Mouse (Mus musculus): ENCODE measurements around the gene Gm10277. TPM values are rescaled to one million over a fixed set of nuclear protein-coding genes. Genes with fewer than 3 reads are reported as not detected.
A peak's percentile ranks its signal among the peaks of the same experiment; 100 is the strongest.
"Not testable (repeated sequence)": the region's sequence is repeated elsewhere in the genome, so short reads cannot be mapped to it uniquely, and the experiment has no call there.

The Gm10277 gene
- polyA plus RNA-seq, 1 experiment from 2014 or later, result 2.0 TPM

- H3K27ac ChIP-seq, result peak within 1 kb of the TSS; percentile 99
- H3K27me3 ChIP-seq (ENCODE audit: insufficient read depth, poor library complexity, severe bottlenecking), result peaks cover 15% of the 10 kb centered on the region
- H3K36me3 ChIP-seq, result no peaks in the 10 kb centered on the region
- WGBS, result 2% methylated on average over 78 of the region's 79 CpGs
- H3K4me1 ChIP-seq (replicated peaks), result peaks cover 55% of the 10 kb centered on the region
- H3K4me3 ChIP-seq, result peak within 1 kb of the TSS; percentile 98
- DNase-seq (ENCODE audit: low spot score), result peak; percentile 88
- no peaks in the 10 kb centered on the region for H3K9me3 ChIP-seq
Observed at GRCm38 (mm10) chr11:77762783-77763672, 24.5 kb downstream of the Gm10277 start, which contains the start of gene Myo18a. Myo18a (plus strand) TSS chr11:77763246.

DNA sequence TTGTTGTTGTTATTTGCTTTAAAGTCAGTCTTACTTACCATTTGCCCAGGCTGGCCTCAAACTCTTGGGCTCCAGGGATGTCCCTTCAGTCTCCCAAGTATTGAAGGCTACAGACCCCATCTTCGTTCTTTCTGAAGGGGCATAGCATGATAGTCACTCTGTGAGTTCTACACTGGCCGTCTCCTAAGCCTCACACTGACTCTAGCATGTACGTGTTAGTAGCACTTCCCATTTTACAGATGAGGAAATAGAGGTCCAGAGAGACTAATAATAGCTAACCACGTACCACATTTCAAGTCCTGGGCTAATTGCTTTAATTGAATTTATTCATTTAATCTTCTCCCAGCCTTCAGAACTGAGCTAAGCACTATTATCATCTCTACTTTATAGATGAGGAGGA lies 27.5 kb downstream of the Gm10277 start:
- no peaks in the 10 kb centered on the region for H3K36me3 ChIP-seq
- peaks cover 30% of the 10 kb centered on the region for H3K4me1 ChIP-seq (replicated peaks)
- no peak for DNase-seq (ENCODE audit: low spot score)
- no peaks in the 10 kb centered on the region for H3K9me3 ChIP-seq
- peaks cover 15% of the 10 kb centered on the region for H3K27me3 ChIP-seq (ENCODE audit: insufficient read depth, poor library complexity, severe bottlenecking)
- no peak overlapping the region for H3K27ac ChIP-seq
- 83% methylated on average over 4 of the region's 4 CpGs for WGBS
- no peak overlapping the region for H3K4me3 ChIP-seq

DNA sequence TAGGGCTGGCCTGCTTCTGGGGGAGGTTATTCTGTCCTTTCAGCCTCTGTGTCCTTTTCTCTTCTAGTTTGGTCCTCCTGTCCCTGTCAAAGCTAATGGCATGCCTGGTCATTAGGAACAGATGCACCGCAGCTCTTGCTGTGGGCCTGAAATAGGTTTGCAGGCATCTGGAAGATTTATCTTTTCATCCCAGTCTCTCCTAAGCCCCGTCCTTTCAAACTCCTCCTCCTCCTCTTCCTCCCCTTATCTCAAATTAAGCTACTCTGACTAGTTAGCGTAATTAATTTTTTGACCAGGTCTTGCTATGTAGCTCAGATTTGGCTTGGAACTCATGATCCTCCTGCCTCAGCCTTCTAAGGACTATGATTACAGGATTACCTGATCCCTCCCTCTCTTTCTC lies 34.1 kb downstream of the Gm10277 start:
- H3K27me3 ChIP-seq (ENCODE audit: insufficient read depth, poor library complexity, severe bottlenecking), result no peaks in the 10 kb centered on the region
- H3K36me3 ChIP-seq, result no peaks in the 10 kb centered on the region
- H3K27ac ChIP-seq, result no peak overlapping the region
- no peak for DNase-seq (ENCODE audit: low spot score)
- H3K4me1 ChIP-seq (replicated peaks), result peaks cover 4% of the 10 kb centered on the region
- WGBS, result 86% methylated on average over 3 of the region's 3 CpGs
- H3K9me3 ChIP-seq, result no peaks in the 10 kb centered on the region
- H3K4me3 ChIP-seq, result no peak overlapping the region

- 82% methylated on average over 5 of the region's 5 CpGs for WGBS
- Histone ChIP-seq H3K36me3 (no peaks in the 10 kb centered on the region), H3K4me1 (replicated peaks) (no peaks in the 10 kb centered on the region), H3K4me3 (no peak overlapping the region), H3K27me3 (ENCODE audit: insufficient read depth, poor library complexity, severe bottlenecking) (no peaks in the 10 kb centered on the region), H3K9me3 (no peaks in the 10 kb centered on the region), H3K27ac (no peak overlapping the region)
- no peak for DNase-seq (ENCODE audit: low spot score)
Observed at GRCm38 (mm10) chr11:77752525-77752924, 35.0 kb downstream of the Gm10277 start.

- Histone ChIP-seq H3K36me3 (no peaks in the 10 kb centered on the region), H3K27me3 (ENCODE audit: insufficient read depth, poor library complexity, severe bottlenecking) (no peaks in the 10 kb centered on the region), H3K4me1 (replicated peaks) (no peaks in the 10 kb centered on the region), H3K9me3 (no peaks in the 10 kb centered on the region), H3K27ac (no peak overlapping the region), H3K4me3 (no peak overlapping the region)
- 87% methylated on average over 5 of the region's 5 CpGs for WGBS
- DNase-seq (ENCODE audit: low spot score), result no peak
Observed at GRCm38 (mm10) chr11:77748996-77749395, 38.6 kb downstream of the Gm10277 start.

- WGBS, result 95% methylated on average over 14 of the region's 15 CpGs
- H3K27ac ChIP-seq; H3K36me3 ChIP-seq; DNase-seq (ENCODE audit: low spot score); H3K27me3 ChIP-seq (ENCODE audit: insufficient read depth, poor library complexity, severe bottlenecking); H3K4me3 ChIP-seq; H3K9me3 ChIP-seq; H3K4me1 ChIP-seq (replicated peaks): not testable (repeated sequence)
Observed at GRCm38 (mm10) chr11:77747103-77747502, 40.4 kb downstream of the Gm10277 start.

GRCm38 (mm10) chr11:77746652-77747051 lies 40.9 kb downstream of the Gm10277 start:
- no peak overlapping the region for H3K4me3 ChIP-seq
- 91% methylated on average over 4 of the region's 4 CpGs for WGBS

DNA sequence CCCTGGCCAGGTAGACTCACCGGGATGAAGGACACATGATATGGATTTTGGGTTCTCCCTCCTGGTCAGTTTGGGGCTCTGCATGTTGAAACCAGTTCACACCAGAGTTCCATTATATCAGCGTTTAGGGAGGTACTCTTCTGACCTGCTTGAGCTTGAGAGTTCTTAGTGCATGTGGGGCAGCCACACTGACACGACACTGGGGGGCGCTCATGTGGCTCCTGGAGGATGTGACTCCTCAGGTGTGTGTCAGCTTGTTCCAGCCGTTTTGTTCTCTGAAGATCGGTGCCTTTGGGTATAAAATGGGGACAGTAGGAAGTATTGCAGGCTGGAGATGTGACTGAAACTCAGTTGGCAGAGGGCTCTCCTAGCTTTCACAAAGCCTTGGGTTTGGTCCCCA lies 43.6 kb downstream of the Gm10277 start:
- Histone ChIP-seq H3K9me3 (no peaks in the 10 kb centered on the region), H3K4me1 (replicated peaks) (peaks cover 8% of the 10 kb centered on the region; the same call in 1 of the 2 replicates), H3K36me3 (no peaks in the 10 kb centered on the region), H3K27ac (no peak overlapping the region), H3K27me3 (ENCODE audit: insufficient read depth, poor library complexity, severe bottlenecking) (no peaks in the 10 kb centered on the region), H3K4me3 (no peak overlapping the region)
- DNase-seq (ENCODE audit: low spot score), result no peak
- 39% methylated on average over 6 of the region's 6 CpGs for WGBS

More at GRCm38 (mm10) chr11:77746652-77747051, 40.9 kb downstream of the Gm10277 start:
- no peaks in the 10 kb centered on the region for H3K36me3 ChIP-seq
- no peaks in the 10 kb centered on the region for H3K9me3 ChIP-seq
- no peak overlapping the region for H3K27ac ChIP-seq
- peaks cover 8% of the 10 kb centered on the region; the same call in 1 of the 2 replicates for H3K4me1 ChIP-seq (replicated peaks)
- no peak for DNase-seq (ENCODE audit: low spot score)
- H3K27me3 ChIP-seq (ENCODE audit: insufficient read depth, poor library complexity, severe bottlenecking), result no peaks in the 10 kb centered on the region

- H3K27ac ChIP-seq, result no peak overlapping the region
- no peak overlapping the region for H3K4me3 ChIP-seq
- H3K36me3 ChIP-seq, result no peaks in the 10 kb centered on the region
- no peaks in the 10 kb centered on the region for H3K27me3 ChIP-seq (ENCODE audit: insufficient read depth, poor library complexity, severe bottlenecking)
- DNase-seq (ENCODE audit: low spot score), result no peak
- H3K9me3 ChIP-seq, result no peaks in the 10 kb centered on the region
- WGBS, result 54% methylated on average over 7 of the region's 7 CpGs
- H3K4me1 ChIP-seq (replicated peaks), result peaks cover 8% of the 10 kb centered on the region; the same call in 1 of the 2 replicates
Observed at GRCm38 (mm10) chr11:77738555-77738954, 49.0 kb downstream of the Gm10277 start.

- H3K9me3 ChIP-seq, result no peaks in the 10 kb centered on the region
- no peak overlapping the region for H3K27ac ChIP-seq
- 1% methylated on average over 6 of the region's 6 CpGs for WGBS
- H3K36me3 ChIP-seq, result no peaks in the 10 kb centered on the region
- no peaks in the 10 kb centered on the region for H3K27me3 ChIP-seq (ENCODE audit: insufficient read depth, poor library complexity, severe bottlenecking)
- H3K4me3 ChIP-seq, result no peak overlapping the region
- peak; percentile 86 for DNase-seq (ENCODE audit: low spot score)
- no peaks in the 10 kb centered on the region for H3K4me1 ChIP-seq (replicated peaks)
Observed at GRCm38 (mm10) chr11:77737289-77737688, 50.3 kb downstream of the Gm10277 start.

Other genes with a start within 250 kb of the Gm10277 start
- 11.9 and 13.6 TPM in 2 replicates for gene Taok1, start 179.9 kb downstream of the Gm10277 start, polyA plus RNA-seq (2016; fragmentation: Nextera tagmentation; extraction: Ambion mirVana)
- gene Nufip2, start 101.6 kb downstream of the Gm10277 start, polyA plus RNA-seq (2016; fragmentation: Nextera tagmentation; extraction: Ambion mirVana), result 3.6 and 3.7 TPM in 2 replicates
- gene Cryba1, start 62.5 kb downstream of the Gm10277 start, polyA plus RNA-seq (2016; fragmentation: Nextera tagmentation; extraction: Ambion mirVana), result 1.6 and 2.2 TPM in 2 replicates
- 29.7 and 32.9 TPM in 2 replicates for gene Myo18a, start 24.5 kb downstream of the Gm10277 start, polyA plus RNA-seq (2016; fragmentation: Nextera tagmentation; extraction: Ambion mirVana)
- 7.3 and 13.1 TPM in 2 replicates for gene Pipox, start 106.3 kb upstream of the Gm10277 start, polyA plus RNA-seq (2016; fragmentation: Nextera tagmentation; extraction: Ambion mirVana)
- 8.8 and 19.3 TPM in 2 replicates for gene Sez6, start 143.1 kb upstream of the Gm10277 start, polyA plus RNA-seq (2016; fragmentation: Nextera tagmentation; extraction: Ambion mirVana)
- gene Phf12, start 195.0 kb upstream of the Gm10277 start, polyA plus RNA-seq (2016; fragmentation: Nextera tagmentation; extraction: Ambion mirVana), result 14.5 and 19.7 TPM in 2 replicates
- gene Dhrs13, start 244.5 kb upstream of the Gm10277 start, polyA plus RNA-seq (2016; fragmentation: Nextera tagmentation; extraction: Ambion mirVana), result 16.6 and 17.0 TPM in 2 replicates